Mouse (Mus musculus) liver, embryonic 16.5 days (tissue): ENCODE results near the gene Fbn1. TPM values are rescaled to one million over a fixed set of nuclear protein-coding genes. Genes with fewer than 3 reads are reported as not detected.

Experiments used
- ATAC-seq: fragments of 200-750 bp; cut with Nextera tagmentation; 2 replicates; pipeline ENCODE4 v1.8.0; 2017; ENCODE audit warnings: low read depth, mild to moderate bottlenecking, moderate number of reproducible peaks, moderate library complexity
- H3K27ac ChIP-seq: fragments of 300-500 bp; sonication (generic); 2 replicates; pipeline ENCODE4 v1.5.1; 2014; ENCODE audit warnings: mild to moderate bottlenecking, low read length
- H3K27me3 ChIP-seq: fragments of 300-500 bp; sonication (generic); 2 replicates; pipeline ENCODE4 v1.6.1; 2014; ENCODE audit warnings: low read depth, low read length, mixed read lengths; ENCODE audit not compliant: control insufficient read depth, insufficient read depth
- H3K36me3 ChIP-seq: fragments of 300-500 bp; sonication (generic); 2 replicates; pipeline ENCODE4 v1.6.1; 2014; ENCODE audit warnings: mild to moderate bottlenecking; ENCODE audit not compliant: control insufficient read depth, insufficient read depth
- H3K4me1 ChIP-seq: fragments of 300-500 bp; sonication (generic); 2 replicates; pipeline ENCODE4 v1.6.1; 2014; ENCODE audit warnings: low read depth, low read length, mixed read lengths; ENCODE audit not compliant: control insufficient read depth
- H3K4me2 ChIP-seq: fragments of 300-500 bp; sonication (generic); 2 replicates; pipeline ENCODE4 v1.6.1; 2014; ENCODE audit warnings: low read depth, low read length, mixed read lengths
- H3K4me3 ChIP-seq: fragments of 300-500 bp; sonication (generic); 2 replicates; pipeline ENCODE4 v1.5.1; 2014; ENCODE audit warnings: low read depth, mild to moderate bottlenecking, low read length
- H3K9ac ChIP-seq: fragments of 300-500 bp; sonication (generic); 2 replicates; pipeline ENCODE4 v1.6.1; 2014; ENCODE audit warnings: low read depth, low read length
- H3K9me3 ChIP-seq: fragments of 300-500 bp; sonication (generic); replicated peaks from 2 replicates; pipeline ENCODE4 v1.6.1; 2016; ENCODE audit warnings: low read length; ENCODE audit not compliant: control insufficient read depth
- WGBS: fragments of 180-500 bp; shearing (Covaris S2); extraction: QIAGEN DNeasy Blood & Tissue Kit; methylation state at CpG from one replicate; pipeline ENCODE4 v1.1.7; 2014; ENCODE audit not compliant: insufficient replicate concordance; 5-methylcytosine and 5-hydroxymethylcytosine counted together
- polyA plus RNA-seq: library from polyadenylated mRNA; unstranded; fragments of >200 nt; fragmentation: Nextera tagmentation; extraction: Ambion mirVana; gene quantifications from 2 replicates; pipeline ENCODE4 v1.2.1, GENCODE M21; 2015

Fbn1 gene
- polyA plus RNA-seq, 1 experiment from 2014 or later: 1.7 TPM

DNA sequence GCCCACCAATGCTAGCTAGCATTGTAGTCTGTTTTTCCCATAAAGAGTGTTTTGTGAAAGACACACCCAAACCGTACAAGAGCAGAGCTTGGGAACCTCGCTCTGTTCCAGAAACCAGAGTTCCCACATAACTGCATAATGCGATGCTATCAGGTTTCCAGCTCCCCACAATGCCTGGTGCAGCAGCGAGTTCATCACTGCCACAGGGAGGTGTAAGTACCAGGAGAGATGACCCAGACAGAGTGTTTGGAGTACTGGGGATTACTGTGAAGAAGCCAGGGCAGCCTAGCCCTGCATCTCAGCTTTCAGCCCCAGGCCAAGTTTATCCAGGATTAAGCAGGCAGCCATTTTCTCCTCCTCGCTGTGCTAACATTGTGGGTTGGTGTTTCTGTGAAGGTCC, 232.2 kb downstream of the Fbn1 start:
- 62% methylated on average over 5 of the region's 5 CpGs for WGBS
- Histone ChIP-seq H3K27ac (no peak overlapping the region), H3K4me1 (no peaks in the 10 kb centered on the region), H3K9me3 (no peaks in the 10 kb centered on the region), H3K36me3 (no peaks in the 10 kb centered on the region), H3K27me3 (no peaks in the 10 kb centered on the region), H3K4me2 (no peak overlapping the region), H3K4me3 (no peak overlapping the region), H3K9ac (no peak overlapping the region)
- no peak for ATAC-seq

DNA sequence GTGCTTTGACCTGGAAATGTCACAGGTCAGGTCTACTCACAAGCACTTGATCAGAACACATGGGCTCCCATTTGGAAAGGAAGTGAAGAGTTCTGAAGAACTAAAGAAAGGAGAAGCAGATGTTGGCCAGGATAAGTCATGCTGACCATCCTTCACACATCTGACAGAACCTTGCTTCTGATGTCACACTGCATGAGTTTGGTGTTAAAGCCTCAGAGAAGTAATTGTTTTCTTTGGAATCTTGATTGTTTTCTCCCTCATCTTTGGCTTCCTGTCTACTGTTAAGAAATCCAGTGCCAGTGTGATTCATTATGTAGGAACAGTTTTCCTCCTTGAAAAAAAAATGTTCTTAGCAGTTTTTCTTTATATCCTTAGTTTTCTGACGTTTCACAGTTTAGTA, 238.9 kb downstream of the Fbn1 start:
- ATAC-seq: no peak
- Histone ChIP-seq H3K9ac (no peak overlapping the region), H3K4me3 (no peak overlapping the region), H3K27ac (no peak overlapping the region), H3K4me2 (no peak overlapping the region), H3K4me1 (no peaks in the 10 kb centered on the region), H3K9me3 (no peaks in the 10 kb centered on the region), H3K36me3 (no peaks in the 10 kb centered on the region), H3K27me3 (no peaks in the 10 kb centered on the region)
- WGBS: 43% methylated on average over 1 of the region's 1 CpGs

DNA sequence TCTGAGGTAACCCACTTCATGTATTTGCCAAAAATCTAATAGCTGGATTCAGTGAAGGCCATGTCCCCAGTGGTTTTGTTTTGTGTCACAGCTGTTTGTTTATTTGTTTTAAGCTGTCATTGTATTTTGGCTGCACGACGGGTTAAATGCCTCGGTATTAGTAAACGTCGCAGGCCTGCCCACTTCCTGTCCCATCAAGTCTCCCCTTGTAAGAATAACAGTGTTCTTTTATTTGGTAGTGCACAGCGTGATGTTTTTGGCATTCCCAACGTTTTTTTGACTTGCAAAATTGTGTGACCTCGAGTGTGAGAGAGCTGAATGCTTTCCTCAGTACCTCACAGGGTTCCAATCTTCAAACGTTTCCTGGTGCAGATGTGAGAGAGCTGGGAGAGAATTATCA, 244.0 kb downstream of the Fbn1 start:
- WGBS: 25% methylated on average over 9 of the region's 9 CpGs
- Histone ChIP-seq H3K27me3 (no peaks in the 10 kb centered on the region), H3K9me3 (no peaks in the 10 kb centered on the region), H3K4me1 (no peaks in the 10 kb centered on the region), H3K4me2 (no peak overlapping the region), H3K9ac (no peak overlapping the region), H3K36me3 (peaks cover 2% of the 10 kb centered on the region; the same call in 1 of the 2 replicates), H3K4me3 (no peak overlapping the region), H3K27ac (no peak overlapping the region)
- no peak for ATAC-seq

DNA sequence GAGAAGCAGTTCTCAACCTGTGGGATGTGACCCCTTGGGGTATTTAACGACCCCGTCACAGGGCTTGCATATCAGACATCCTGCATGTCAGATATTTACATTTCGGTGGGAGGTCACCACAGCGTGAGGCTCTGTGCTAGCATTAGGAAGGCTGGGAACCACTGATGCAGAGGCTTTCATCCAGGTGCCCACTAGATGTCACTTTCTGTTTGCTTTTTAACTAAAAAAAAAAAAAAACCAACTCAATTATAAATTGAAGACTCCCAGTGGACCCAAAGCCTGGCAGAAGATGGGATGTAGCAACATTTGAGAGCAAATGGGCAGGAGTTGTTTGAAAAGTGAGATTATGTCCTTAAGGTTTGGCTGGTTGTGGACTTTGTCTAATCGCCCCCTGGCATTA, 244.7 kb downstream of the Fbn1 start:
- no peak overlapping the region for H3K4me2 ChIP-seq
- H3K4me3 ChIP-seq: no peak overlapping the region
- no peaks in the 10 kb centered on the region for H3K27me3 ChIP-seq
- no peaks in the 10 kb centered on the region for H3K4me1 ChIP-seq
- H3K9me3 ChIP-seq: no peaks in the 10 kb centered on the region
- WGBS: 25% methylated on average over 5 of the region's 5 CpGs
- H3K9ac ChIP-seq: no peak overlapping the region
- no peak for ATAC-seq
- no peak overlapping the region for H3K27ac ChIP-seq
- H3K36me3 ChIP-seq: peaks cover 3% of the 10 kb centered on the region; the same call in 1 of the 2 replicates

DNA sequence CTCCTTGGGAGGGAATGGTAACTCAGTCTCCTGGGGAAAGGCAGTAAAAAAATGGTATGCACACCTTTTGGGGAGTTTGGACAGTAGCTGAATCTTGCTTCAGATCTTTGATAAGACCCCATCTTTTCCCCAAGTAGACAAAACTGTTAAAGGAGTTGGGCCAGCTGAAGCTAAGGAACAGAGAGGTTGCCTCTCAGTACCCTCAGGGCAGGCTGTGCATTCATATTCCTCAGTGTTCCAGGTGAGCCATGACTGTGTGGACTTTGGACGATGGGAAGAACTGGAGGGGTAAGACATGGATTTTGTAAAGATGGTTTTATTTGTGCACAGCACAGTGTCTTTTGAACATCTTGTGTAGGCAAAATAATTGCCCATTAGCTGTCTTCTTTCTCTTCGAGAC, 247.5 kb downstream of the Fbn1 start:
- ATAC-seq: no peak

DNA sequence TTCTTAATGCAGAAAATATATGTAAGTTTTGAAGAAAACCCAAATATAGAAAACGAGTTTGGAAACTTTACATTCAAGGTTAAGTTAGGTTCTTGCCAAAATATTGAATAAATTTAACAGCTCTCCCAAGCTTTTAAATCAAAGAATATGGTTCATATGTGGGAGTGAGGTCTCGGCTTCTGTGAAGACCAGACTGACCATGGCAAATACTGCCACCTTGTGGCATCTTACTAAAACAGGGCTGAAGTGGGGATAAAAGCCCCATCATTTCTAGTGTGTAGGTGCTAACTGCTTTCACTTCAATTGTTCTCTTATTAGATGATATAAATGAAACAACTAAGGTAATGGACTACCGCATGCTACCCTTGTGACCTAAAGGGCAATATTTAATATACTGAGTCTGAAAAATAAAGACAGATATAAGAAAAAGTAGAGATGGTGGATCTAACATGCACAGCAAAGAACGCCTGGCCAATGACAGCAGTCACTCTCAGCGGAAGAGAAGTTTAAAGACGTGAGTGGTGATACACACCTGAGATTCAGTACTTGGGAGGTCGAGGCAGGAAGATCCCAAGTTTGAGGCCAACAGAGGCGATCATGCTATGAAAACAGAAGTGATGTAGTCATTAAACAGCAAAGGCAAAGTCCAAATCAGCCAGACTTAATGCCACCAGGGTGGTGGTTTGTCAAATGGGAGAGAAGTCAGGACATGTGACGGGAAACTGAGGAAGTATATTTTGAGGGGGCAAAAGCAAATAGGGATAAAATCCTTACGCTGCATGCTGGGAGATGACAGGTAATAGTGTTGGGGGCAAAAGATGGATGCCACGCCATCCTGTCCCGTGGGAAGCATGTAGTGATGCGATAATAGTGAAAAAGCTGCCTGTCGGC, 248.3 kb downstream of the Fbn1 start:
- no peak overlapping the region for H3K4me2 ChIP-seq
- no peaks in the 10 kb centered on the region for H3K4me1 ChIP-seq
- no peak overlapping the region for H3K27ac ChIP-seq
- ATAC-seq: no peak
- peaks cover 30% of the 10 kb centered on the region for H3K36me3 ChIP-seq
- no peaks in the 10 kb centered on the region for H3K27me3 ChIP-seq
- 71% methylated on average over 14 of the region's 14 CpGs for WGBS
- H3K9ac ChIP-seq: no peak overlapping the region
- no peak overlapping the region for H3K4me3 ChIP-seq
- no peaks in the 10 kb centered on the region for H3K9me3 ChIP-seq

More for the DNA sequence above, 247.5 kb downstream of the Fbn1 start:
- H3K27ac ChIP-seq: no peak overlapping the region
- no peaks in the 10 kb centered on the region for H3K9me3 ChIP-seq
- H3K9ac ChIP-seq: no peak overlapping the region
- H3K4me3 ChIP-seq: no peak overlapping the region
- no peaks in the 10 kb centered on the region for H3K4me1 ChIP-seq
- H3K4me2 ChIP-seq: no peak overlapping the region
- WGBS: 62% methylated on average over 2 of the region's 2 CpGs
- no peaks in the 10 kb centered on the region for H3K27me3 ChIP-seq
- H3K36me3 ChIP-seq: peaks cover 28% of the 10 kb centered on the region

DNA sequence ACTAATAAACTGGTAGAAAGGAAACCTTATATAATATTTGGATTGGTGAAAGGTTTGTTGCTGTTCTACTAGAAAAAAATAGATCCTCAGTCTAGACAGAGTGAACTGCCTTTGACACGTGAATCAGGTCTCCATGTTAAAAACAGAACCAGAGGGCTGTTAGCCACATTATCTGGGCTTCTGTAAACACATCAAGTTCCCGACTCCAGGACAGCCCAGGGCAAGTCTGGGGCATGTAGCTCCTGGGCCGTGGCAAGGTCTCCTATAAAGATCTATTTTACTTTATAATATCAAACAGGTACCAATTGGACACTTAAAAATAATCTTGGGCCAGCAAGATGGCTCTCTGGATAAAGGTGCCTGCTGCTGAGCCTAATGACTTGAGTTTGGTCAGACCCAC, 251.9 kb downstream of the Fbn1 start:
- H3K27me3 ChIP-seq: no peaks in the 10 kb centered on the region
- no peak overlapping the region for H3K27ac ChIP-seq
- H3K4me1 ChIP-seq: peaks cover 8% of the 10 kb centered on the region
- no peak for ATAC-seq
- H3K4me2 ChIP-seq: no peak overlapping the region
- no peaks in the 10 kb centered on the region for H3K9me3 ChIP-seq
- no peak overlapping the region for H3K9ac ChIP-seq
- 77% methylated on average over 3 of the region's 3 CpGs for WGBS
- H3K4me3 ChIP-seq: no peak overlapping the region
- peaks cover 64% of the 10 kb centered on the region for H3K36me3 ChIP-seq

DNA sequence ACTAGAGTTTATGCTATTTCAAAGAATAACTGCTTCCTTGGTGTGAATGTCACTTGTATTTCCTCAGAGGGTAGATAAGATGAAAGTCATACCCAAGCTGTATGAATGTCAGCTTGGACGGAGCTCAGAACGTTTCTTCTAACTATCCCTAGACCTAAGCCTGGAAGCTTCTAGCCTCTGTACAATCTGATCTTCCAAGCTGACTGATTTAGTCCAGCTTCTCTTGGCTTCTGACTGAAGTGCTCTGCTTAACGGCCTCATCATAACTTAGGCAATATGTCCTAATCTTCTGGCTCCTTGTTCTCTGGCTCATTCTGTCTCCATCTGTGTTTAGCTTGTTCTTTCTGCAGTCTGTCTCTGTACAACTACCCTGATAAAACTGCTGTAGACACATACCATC, 253.2 kb downstream of the Fbn1 start:
- H3K27me3 ChIP-seq: no peaks in the 10 kb centered on the region
- H3K4me1 ChIP-seq: peaks cover 12% of the 10 kb centered on the region
- no peaks in the 10 kb centered on the region for H3K9me3 ChIP-seq
- no peak overlapping the region for H3K4me3 ChIP-seq
- 63% methylated on average over 3 of the region's 3 CpGs for WGBS
- no peak overlapping the region for H3K9ac ChIP-seq
- no peak overlapping the region for H3K27ac ChIP-seq
- ATAC-seq: no peak
- H3K4me2 ChIP-seq: no peak overlapping the region
- peaks cover 70% of the 10 kb centered on the region for H3K36me3 ChIP-seq

DNA sequence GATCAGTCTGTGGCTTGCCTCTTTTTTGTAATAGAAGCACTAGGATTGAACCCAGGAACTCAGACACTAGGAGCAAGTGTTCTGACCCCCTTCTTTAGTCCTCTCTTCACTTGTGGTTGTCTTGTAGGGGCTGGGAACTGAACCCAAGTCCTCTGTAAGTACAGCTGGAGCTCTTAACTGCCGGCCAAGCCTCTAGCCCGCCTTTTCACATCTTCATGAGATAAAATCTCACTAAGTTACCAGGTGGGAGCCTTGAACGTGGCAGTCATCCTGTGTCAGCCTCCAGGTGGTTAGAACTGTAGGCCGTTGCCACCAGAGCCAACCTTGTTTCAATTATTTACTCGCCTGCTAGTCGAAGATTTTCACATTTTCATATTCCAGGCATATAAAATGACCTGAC, 254.1 kb downstream of the Fbn1 start:
- Histone ChIP-seq H3K4me1 (peaks cover 12% of the 10 kb centered on the region), H3K27ac (no peak overlapping the region), H3K27me3 (no peaks in the 10 kb centered on the region), H3K36me3 (peaks cover 68% of the 10 kb centered on the region), H3K9ac (no peak overlapping the region), H3K4me2 (no peak overlapping the region), H3K9me3 (no peaks in the 10 kb centered on the region), H3K4me3 (no peak overlapping the region)
- no peak for ATAC-seq
- 85% methylated on average over 6 of the region's 6 CpGs for WGBS
